Mouse (Mus musculus): ENCODE results near the gene Atr. TPM values are rescaled to one million over a fixed set of nuclear protein-coding genes. Genes with fewer than 3 reads are reported as not detected.
"Not testable (repeated sequence)": the region's sequence is repeated elsewhere in the genome, so short reads cannot be mapped to it uniquely, and the experiment has no call there.

Gene Atr
- polyA plus RNA-seq, 1 experiment from 2014 or later = 14.0 TPM

GRCm38 (mm10) chr9:95958041-95958730 lies 100.8 kb downstream of the Atr start:
- no peak for ATAC-seq (ENCODE audit: insufficient read depth, low FRiP score)
- Histone ChIP-seq H3K4me1 (ENCODE audit: control insufficient read depth, insufficient read depth, low read length) (0 out of 2 replicates have a peak, but pooled peaks cover 3% of the 10 kb centered on the region), H3K36me3 (ENCODE audit: control insufficient read depth, insufficient read depth, low read length) (no peaks in the 10 kb centered on the region), H3K9me3 (replicated peaks; ENCODE audit: control insufficient read depth, low read length) (no peaks in the 10 kb centered on the region), H3K4me2 (ENCODE audit: low read depth, low read length) (no peak overlapping the region), H3K4me3 (replicated peaks; ENCODE audit: low read length) (no peak overlapping the region), H3K27me3 (ENCODE audit: control insufficient read depth, insufficient read depth, low read length) (no peaks in the 10 kb centered on the region), H3K27ac (ENCODE audit: low read length) (no peak overlapping the region), H3K9ac (ENCODE audit: low read length) (no peak overlapping the region)
- 92% methylated on average over 7 of the region's 7 CpGs for WGBS

- H3K36me3 ChIP-seq (ENCODE audit: control insufficient read depth, insufficient read depth, low read length); ATAC-seq (ENCODE audit: insufficient read depth, low FRiP score); H3K27ac ChIP-seq (ENCODE audit: low read length); H3K9me3 ChIP-seq (replicated peaks; ENCODE audit: control insufficient read depth, low read length); H3K4me1 ChIP-seq (ENCODE audit: control insufficient read depth, insufficient read depth, low read length); H3K9ac ChIP-seq (ENCODE audit: low read length); H3K4me2 ChIP-seq (ENCODE audit: low read depth, low read length); H3K27me3 ChIP-seq (ENCODE audit: control insufficient read depth, insufficient read depth, low read length); H3K4me3 ChIP-seq (replicated peaks; ENCODE audit: low read length): not testable (repeated sequence)
- 67% methylated on average over 2 of the region's 2 CpGs for WGBS
Measured at GRCm38 (mm10) chr9:95958731-95959105, 101.3 kb downstream of the Atr start.

- Histone ChIP-seq H3K9ac (ENCODE audit: low read length) (no peak overlapping the region), H3K27ac (ENCODE audit: low read length) (no peak overlapping the region)
Measured at GRCm38 (mm10) chr9:95959246-95959645, 101.8 kb downstream of the Atr start.

GRCm38 (mm10) chr9:95959732-95960428 lies 102.5 kb downstream of the Atr start:
- no peaks in the 10 kb centered on the region for H3K36me3 ChIP-seq (ENCODE audit: control insufficient read depth, insufficient read depth, low read length)
- H3K27me3 ChIP-seq (ENCODE audit: control insufficient read depth, insufficient read depth, low read length) = no peaks in the 10 kb centered on the region
- WGBS = 90% methylated on average over 3 of the region's 3 CpGs
- ATAC-seq (ENCODE audit: insufficient read depth, low FRiP score) = no peak
- H3K4me3 ChIP-seq (replicated peaks; ENCODE audit: low read length) = no peak overlapping the region
- H3K4me1 ChIP-seq (ENCODE audit: control insufficient read depth, insufficient read depth, low read length) = no peaks in the 10 kb centered on the region
- H3K27ac ChIP-seq (ENCODE audit: low read length) = no peak overlapping the region
- no peaks in the 10 kb centered on the region for H3K9me3 ChIP-seq (replicated peaks; ENCODE audit: control insufficient read depth, low read length)
- no peak overlapping the region for H3K4me2 ChIP-seq (ENCODE audit: low read depth, low read length)
- H3K9ac ChIP-seq (ENCODE audit: low read length) = no peak overlapping the region

More at GRCm38 (mm10) chr9:95959246-95959645, 101.8 kb downstream of the Atr start:
- Histone ChIP-seq H3K4me1 (ENCODE audit: control insufficient read depth, insufficient read depth, low read length) (no peaks in the 10 kb centered on the region), H3K4me3 (replicated peaks; ENCODE audit: low read length) (no peak overlapping the region), H3K36me3 (ENCODE audit: control insufficient read depth, insufficient read depth, low read length) (no peaks in the 10 kb centered on the region), H3K4me2 (ENCODE audit: low read depth, low read length) (no peak overlapping the region), H3K27me3 (ENCODE audit: control insufficient read depth, insufficient read depth, low read length) (no peaks in the 10 kb centered on the region), H3K9me3 (replicated peaks; ENCODE audit: control insufficient read depth, low read length) (no peaks in the 10 kb centered on the region)
- ATAC-seq (ENCODE audit: insufficient read depth, low FRiP score) = no peak
- WGBS = 84% methylated on average over 6 of the region's 6 CpGs

- ATAC-seq (ENCODE audit: insufficient read depth, low FRiP score) = no peak
- no peaks in the 10 kb centered on the region for H3K27me3 ChIP-seq (ENCODE audit: control insufficient read depth, insufficient read depth, low read length)
Measured at GRCm38 (mm10) chr9:95961058-95961457, 103.7 kb downstream of the Atr start.

GRCm38 (mm10) chr9:95964037-95964436 lies 106.6 kb downstream of the Atr start:
- no peaks in the 10 kb centered on the region for H3K9me3 ChIP-seq (replicated peaks; ENCODE audit: control insufficient read depth, low read length)
- no peaks in the 10 kb centered on the region for H3K27me3 ChIP-seq (ENCODE audit: control insufficient read depth, insufficient read depth, low read length)
- no peak overlapping the region for H3K9ac ChIP-seq (ENCODE audit: low read length)
- H3K36me3 ChIP-seq (ENCODE audit: control insufficient read depth, insufficient read depth, low read length) = 0 out of 2 replicates have a peak, but pooled peaks cover 4% of the 10 kb centered on the region
- 95% methylated on average over 13 of the region's 13 CpGs for WGBS
- H3K4me2 ChIP-seq (ENCODE audit: low read depth, low read length) = no peak overlapping the region
- no peaks in the 10 kb centered on the region for H3K4me1 ChIP-seq (ENCODE audit: control insufficient read depth, insufficient read depth, low read length)
- no peak for ATAC-seq (ENCODE audit: insufficient read depth, low FRiP score)
- H3K4me3 ChIP-seq (replicated peaks; ENCODE audit: low read length) = no peak overlapping the region
- H3K27ac ChIP-seq (ENCODE audit: low read length) = no peak overlapping the region

More at GRCm38 (mm10) chr9:95961058-95961457, 103.7 kb downstream of the Atr start:
- H3K4me3 ChIP-seq (replicated peaks; ENCODE audit: low read length) = no peak overlapping the region
- no peaks in the 10 kb centered on the region for H3K36me3 ChIP-seq (ENCODE audit: control insufficient read depth, insufficient read depth, low read length)
- no peaks in the 10 kb centered on the region for H3K4me1 ChIP-seq (ENCODE audit: control insufficient read depth, insufficient read depth, low read length)
- H3K9me3 ChIP-seq (replicated peaks; ENCODE audit: control insufficient read depth, low read length) = no peaks in the 10 kb centered on the region
- H3K4me2 ChIP-seq (ENCODE audit: low read depth, low read length) = no peak overlapping the region
- no peak overlapping the region for H3K27ac ChIP-seq (ENCODE audit: low read length)
- no peak overlapping the region for H3K9ac ChIP-seq (ENCODE audit: low read length)

- H3K4me1 ChIP-seq (ENCODE audit: control insufficient read depth, insufficient read depth, low read length) = no peaks in the 10 kb centered on the region
- H3K4me2 ChIP-seq (ENCODE audit: low read depth, low read length) = no peak overlapping the region
- H3K9me3 ChIP-seq (replicated peaks; ENCODE audit: control insufficient read depth, low read length) = no peaks in the 10 kb centered on the region
- 73% methylated on average over 2 of the region's 2 CpGs for whole genome bisulfite sequencing
- no peak overlapping the region for H3K27ac ChIP-seq (ENCODE audit: low read length)
- H3K27me3 ChIP-seq (ENCODE audit: control insufficient read depth, insufficient read depth, low read length) = no peaks in the 10 kb centered on the region
- no peak overlapping the region for H3K9ac ChIP-seq (ENCODE audit: low read length)
- ATAC-seq (ENCODE audit: insufficient read depth, low FRiP score) = no peak
- no peak overlapping the region for H3K4me3 ChIP-seq (replicated peaks; ENCODE audit: low read length)
- peaks cover 5% of the 10 kb centered on the region; the same call in 1 of the 2 replicates for H3K36me3 ChIP-seq (ENCODE audit: control insufficient read depth, insufficient read depth, low read length)
Measured at GRCm38 (mm10) chr9:95978279-95978678, 120.9 kb downstream of the Atr start.

- Histone ChIP-seq H3K4me3 (replicated peaks; ENCODE audit: low read length) (no peak overlapping the region), H3K27me3 (ENCODE audit: control insufficient read depth, insufficient read depth, low read length) (no peaks in the 10 kb centered on the region), H3K4me2 (ENCODE audit: low read depth, low read length) (no peak overlapping the region), H3K9me3 (replicated peaks; ENCODE audit: control insufficient read depth, low read length) (no peaks in the 10 kb centered on the region), H3K4me1 (ENCODE audit: control insufficient read depth, insufficient read depth, low read length) (no peaks in the 10 kb centered on the region), H3K27ac (ENCODE audit: low read length) (no peak overlapping the region), H3K9ac (ENCODE audit: low read length) (no peak overlapping the region), H3K36me3 (ENCODE audit: control insufficient read depth, insufficient read depth, low read length) (peaks cover 5% of the 10 kb centered on the region; the same call in 1 of the 2 replicates)
- ATAC-seq (ENCODE audit: insufficient read depth, low FRiP score) = no peak
- WGBS = 85% methylated on average over 6 of the region's 6 CpGs
Measured at GRCm38 (mm10) chr9:95979896-95980295, 122.5 kb downstream of the Atr start.

GRCm38 (mm10) chr9:95992255-95992654 lies 134.9 kb downstream of the Atr start:
- Histone ChIP-seq H3K27me3 (ENCODE audit: control insufficient read depth, insufficient read depth, low read length) (no peaks in the 10 kb centered on the region), H3K4me1 (ENCODE audit: control insufficient read depth, insufficient read depth, low read length) (no peaks in the 10 kb centered on the region), H3K36me3 (ENCODE audit: control insufficient read depth, insufficient read depth, low read length) (peaks cover 10% of the 10 kb centered on the region; the same call in 1 of the 2 replicates), H3K9ac (ENCODE audit: low read length) (no peak overlapping the region), H3K27ac (ENCODE audit: low read length) (no peak overlapping the region), H3K9me3 (replicated peaks; ENCODE audit: control insufficient read depth, low read length) (no peaks in the 10 kb centered on the region), H3K4me2 (ENCODE audit: low read depth, low read length) (no peak overlapping the region), H3K4me3 (replicated peaks; ENCODE audit: low read length) (no peak overlapping the region)
- 95% methylated on average over 2 of the region's 2 CpGs for WGBS
- no peak for ATAC-seq (ENCODE audit: insufficient read depth, low FRiP score)
